Mouse (Mus musculus) erythroid progenitor cell, adult 5-6 weeks (primary cell): ENCODE data around the gene Cbfb. TPM values are rescaled to one million over a fixed set of nuclear protein-coding genes. Genes with fewer than 3 reads are reported as not detected.

Experiments
- ATAC-seq: replicated peaks from 2 replicates; pipeline ENCODE4 v1.8.0; 2016; ENCODE audit warnings: moderate number of reproducible peaks, mild to moderate bottlenecking, moderate TSS enrichment, inconsistent platforms; ENCODE audit not compliant: poor library complexity, low FRiP score, severe bottlenecking
- total RNA-seq, 2 experiments: library from RNA; stranded (forward) in 1 of 2; stranded (reverse) in 1 of 2; fragments of 150-400 nt in 1 of 2; fragments of 186-747, 209-891 nt in 1 of 2; gene quantifications; 2 replicates each; pipeline versions ENCODE4 v1.2.3 to v1.2.4; 2015 to 2017; ENCODE audit warnings: low replicate concordance in 2 of 2

The Cbfb gene
- total RNA-seq, 2 experiments from 2014 or later: 29.3 to 34.4 TPM

GRCm38 (mm10) chr8:105264024-105264982 is 93.8 kb downstream of the Cbfb start, which contains the start of the genes Tradd and Fbxl8:
Gene Tradd (minus strand): TSS chr8:105264609.
Gene Fbxl8 (plus strand): TSS chr8:105264648.
- ATAC-seq: peak; percentile 97

- ATAC-seq: no peak
These were observed 94.7 kb downstream of the Cbfb start for GRCm38 (mm10) chr8:105265128-105265527.

DNA sequence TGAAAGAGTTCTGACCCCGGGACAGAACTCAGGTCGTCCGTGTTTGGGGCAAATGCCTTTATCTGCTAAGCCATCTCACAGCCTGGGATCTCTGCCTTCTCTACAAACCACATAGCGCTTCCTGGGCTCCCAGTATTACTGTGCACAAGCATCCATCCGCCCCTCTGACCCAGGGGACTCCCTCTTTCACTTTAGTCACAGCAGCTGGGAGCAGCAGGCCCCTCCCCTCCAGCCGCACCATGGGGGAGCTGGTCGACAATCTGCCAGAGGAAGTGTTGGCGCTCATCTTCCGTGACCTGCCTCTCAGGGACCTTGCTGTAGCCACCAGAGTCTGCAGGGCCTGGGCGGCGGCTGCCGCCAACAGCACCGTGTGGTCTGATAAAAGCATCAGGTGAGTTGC is 96.3 kb downstream of the Cbfb start:
- no peak for ATAC-seq

Other genes with a start within 250 kb of the Cbfb start
- gene Ces2e, start 244.4 kb upstream of the Cbfb start, total RNA-seq (2015; ENCODE audit: low replicate concordance): not detected in 2 replicates
- gene Ces2e, start 244.4 kb upstream of the Cbfb start, total RNA-seq (2017; ENCODE audit: low replicate concordance): not detected in 2 replicates
- gene Ces2f, start 223.3 kb upstream of the Cbfb start, total RNA-seq (2015; ENCODE audit: low replicate concordance): not detected in 2 replicates
- not detected in 2 replicates for gene Ces2f, start 223.3 kb upstream of the Cbfb start, total RNA-seq (2017; ENCODE audit: low replicate concordance)
- 395 and 429 TPM in 2 replicates for gene Ces2g, start 209.0 kb upstream of the Cbfb start, total RNA-seq (2015; ENCODE audit: low replicate concordance)
- 185 and 223 TPM in 2 replicates for gene Ces2g, start 209.0 kb upstream of the Cbfb start, total RNA-seq (2017; ENCODE audit: low replicate concordance)
- not detected in 2 replicates for gene Ces2h, start 169.8 kb upstream of the Cbfb start, total RNA-seq (2015; ENCODE audit: low replicate concordance)
- not detected in 2 replicates for gene Ces2h, start 169.8 kb upstream of the Cbfb start, total RNA-seq (2017; ENCODE audit: low replicate concordance)
- gene Ces3a, start 122.1 kb upstream of the Cbfb start, total RNA-seq (2015; ENCODE audit: low replicate concordance): not detected in 2 replicates
- not detected in 2 replicates for gene Ces3a, start 122.1 kb upstream of the Cbfb start, total RNA-seq (2017; ENCODE audit: low replicate concordance)
- not detected in 2 replicates for gene Ces3b, start 86.9 kb upstream of the Cbfb start, total RNA-seq (2015; ENCODE audit: low replicate concordance)
- gene Ces3b, start 86.9 kb upstream of the Cbfb start, total RNA-seq (2017; ENCODE audit: low replicate concordance): not detected in 2 replicates
- not detected in 2 replicates for gene Ces4a, start 38.9 kb upstream of the Cbfb start, total RNA-seq (2015; ENCODE audit: low replicate concordance)
- gene Ces4a, start 38.9 kb upstream of the Cbfb start, total RNA-seq (2017; ENCODE audit: low replicate concordance): not detected in 2 replicates
- 19.8 and 24.3 TPM in 2 replicates for gene D230025D16Rik, start 54.5 kb downstream of the Cbfb start, total RNA-seq (2015; ENCODE audit: low replicate concordance)
- 12.9 and 19.5 TPM in 2 replicates for gene D230025D16Rik, start 54.5 kb downstream of the Cbfb start, total RNA-seq (2017; ENCODE audit: low replicate concordance)
- 1.7 and 2.9 TPM in 2 replicates for gene B3gnt9, start 84.5 kb downstream of the Cbfb start, total RNA-seq (2015; ENCODE audit: low replicate concordance)
- gene B3gnt9, start 84.5 kb downstream of the Cbfb start, total RNA-seq (2017; ENCODE audit: low replicate concordance): 0.77 TPM in 1 of 2 replicates, not detected in the other
- 5.8 and 6.7 TPM in 2 replicates for gene Tradd, start 93.9 kb downstream of the Cbfb start, total RNA-seq (2015; ENCODE audit: low replicate concordance)
- 2.7 TPM in 1 of 2 replicates, not detected in the other for gene Tradd, start 93.9 kb downstream of the Cbfb start, total RNA-seq (2017; ENCODE audit: low replicate concordance)
- 2.5 TPM in 1 of 2 replicates, not detected in the other for gene Fbxl8, start 94.0 kb downstream of the Cbfb start, total RNA-seq (2015; ENCODE audit: low replicate concordance)
- 0.08 TPM in 1 of 2 replicates, not detected in the other for gene Fbxl8, start 94.0 kb downstream of the Cbfb start, total RNA-seq (2017; ENCODE audit: low replicate concordance)
- not detected in 2 replicates for gene Hsf4, start 99.1 kb downstream of the Cbfb start, total RNA-seq (2015; ENCODE audit: low replicate concordance)
- gene Hsf4, start 99.1 kb downstream of the Cbfb start, total RNA-seq (2017; ENCODE audit: low replicate concordance): not detected in 2 replicates
- gene Nol3, start 105.5 kb downstream of the Cbfb start, total RNA-seq (2015; ENCODE audit: low replicate concordance): not detected in 2 replicates
- not detected in 2 replicates for gene Nol3, start 105.5 kb downstream of the Cbfb start, total RNA-seq (2017; ENCODE audit: low replicate concordance)
- gene 4931428F04Rik, start 119.2 kb downstream of the Cbfb start, total RNA-seq (2015; ENCODE audit: low replicate concordance): 1.7 TPM in 1 of 2 replicates, not detected in the other
- gene 4931428F04Rik, start 119.2 kb downstream of the Cbfb start, total RNA-seq (2017; ENCODE audit: low replicate concordance): 1.7 TPM in 1 of 2 replicates, not detected in the other
- 3.2 TPM in 1 of 2 replicates, not detected in the other for gene Exoc3l, start 125.4 kb downstream of the Cbfb start, total RNA-seq (2015; ENCODE audit: low replicate concordance)
- gene Exoc3l, start 125.4 kb downstream of the Cbfb start, total RNA-seq (2017; ENCODE audit: low replicate concordance): 8.5 and 18.6 TPM in 2 replicates
- gene E2f4, start 127.0 kb downstream of the Cbfb start, total RNA-seq (2015; ENCODE audit: low replicate concordance): 632 and 674 TPM in 2 replicates
- gene E2f4, start 127.0 kb downstream of the Cbfb start, total RNA-seq (2017; ENCODE audit: low replicate concordance): 268 and 326 TPM in 2 replicates
- 10.1 and 18.7 TPM in 2 replicates for gene Elmo3, start 134.9 kb downstream of the Cbfb start, total RNA-seq (2015; ENCODE audit: low replicate concordance)
- 14.0 and 21.9 TPM in 2 replicates for gene Elmo3, start 134.9 kb downstream of the Cbfb start, total RNA-seq (2017; ENCODE audit: low replicate concordance)
- gene Lrrc29, start 155.6 kb downstream of the Cbfb start, total RNA-seq (2015; ENCODE audit: low replicate concordance): 23.4 and 26.8 TPM in 2 replicates
- gene Lrrc29, start 155.6 kb downstream of the Cbfb start, total RNA-seq (2017; ENCODE audit: low replicate concordance): 24.8 and 31.7 TPM in 2 replicates
- 67.9 and 68.8 TPM in 2 replicates for gene Tmem208, start 155.7 kb downstream of the Cbfb start, total RNA-seq (2015; ENCODE audit: low replicate concordance)
- 18.1 and 30.2 TPM in 2 replicates for gene Tmem208, start 155.7 kb downstream of the Cbfb start, total RNA-seq (2017; ENCODE audit: low replicate concordance)
- 1.3 and 3.2 TPM in 2 replicates for gene Fhod1, start 177.3 kb downstream of the Cbfb start, total RNA-seq (2015; ENCODE audit: low replicate concordance)
- gene Fhod1, start 177.3 kb downstream of the Cbfb start, total RNA-seq (2017; ENCODE audit: low replicate concordance): 0.08 and 0.90 TPM in 2 replicates
- gene Slc9a5, start 178.2 kb downstream of the Cbfb start, total RNA-seq (2015; ENCODE audit: low replicate concordance): 2.9 TPM in 1 of 2 replicates, not detected in the other
- not detected in 2 replicates for gene Slc9a5, start 178.2 kb downstream of the Cbfb start, total RNA-seq (2017; ENCODE audit: low replicate concordance)
- gene Plekhg4, start 202.6 kb downstream of the Cbfb start, total RNA-seq (2015; ENCODE audit: low replicate concordance): not detected in 2 replicates
- not detected in 2 replicates for gene Plekhg4, start 202.6 kb downstream of the Cbfb start, total RNA-seq (2017; ENCODE audit: low replicate concordance)
- not detected in 2 replicates for gene Kctd19, start 242.8 kb downstream of the Cbfb start, total RNA-seq (2015; ENCODE audit: low replicate concordance)
- gene Kctd19, start 242.8 kb downstream of the Cbfb start, total RNA-seq (2017; ENCODE audit: low replicate concordance): not detected in 2 replicates
- 1.4 TPM in 1 of 2 replicates, not detected in the other for gene Lrrc36, start 242.9 kb downstream of the Cbfb start, total RNA-seq (2015; ENCODE audit: low replicate concordance)
- 1.2 TPM in 1 of 2 replicates, not detected in the other for gene Lrrc36, start 242.9 kb downstream of the Cbfb start, total RNA-seq (2017; ENCODE audit: low replicate concordance)